Mouse (Mus musculus): ENCODE results near the gene Sspo.

The Sspo gene

GRCm38 (mm10) chr6:48539860-48540259, 91.8 kb downstream of the Sspo start:
- no peak for DNase-seq (ENCODE audit: low read depth in 1 of 2, low spot score in 2 of 2)

- DNase-seq (ENCODE audit: low read depth in 1 of 2, low spot score in 2 of 2): no peak
Observed at GRCm38 (mm10) chr6:48540721-48541120, 92.7 kb downstream of the Sspo start.

- no peak for DNase-seq (ENCODE audit: low read depth in 1 of 2, low spot score in 2 of 2)
Observed at GRCm38 (mm10) chr6:48541560-48542450, 93.8 kb downstream of the Sspo start.

GRCm38 (mm10) chr6:48542631-48543030, 94.6 kb downstream of the Sspo start:
- no peak for DNase-seq (ENCODE audit: low read depth in 1 of 2, low spot score in 2 of 2)

GRCm38 (mm10) chr6:48545251-48545650, 97.2 kb downstream of the Sspo start:
- no peak for DNase-seq (ENCODE audit: low read depth in 1 of 2, low spot score in 2 of 2)

- DNase-seq (ENCODE audit: low read depth in 1 of 2, low spot score in 2 of 2): no peak
Observed at GRCm38 (mm10) chr6:48546271-48546670, 98.2 kb downstream of the Sspo start.

GRCm38 (mm10) chr6:48546858-48547257, 98.8 kb downstream of the Sspo start:
- no peak for DNase-seq (ENCODE audit: low read depth in 1 of 2, low spot score in 2 of 2)

- no peak for DNase-seq (ENCODE audit: low read depth in 1 of 2, low spot score in 2 of 2)
Observed at GRCm38 (mm10) chr6:48548314-48548713, 100.3 kb downstream of the Sspo start.
